Mouse (Mus musculus): ENCODE results near the gene Elmod3.

Elmod3 gene

GRCm38 (mm10) chr6:72597956-72598753 is at the start of gene Elmod3, which contains the start of gene Retsat:
Elmod3 (minus strand) TSS chr6:72598413.
Retsat (plus strand) TSS chr6:72598475.
- peak; percentile 96 for DNase-seq (ENCODE audit: low spot score)

- peak; percentile 89 for DNase-seq (ENCODE audit: low spot score)
These were observed 49.2 kb upstream of the Elmod3 start for GRCm38 (mm10) chr6:72647383-72647820.

- DNase-seq (ENCODE audit: low spot score), result peak; percentile 29
These were observed 47.2 kb upstream of the Elmod3 start for GRCm38 (mm10) chr6:72645364-72645763.

DNA sequence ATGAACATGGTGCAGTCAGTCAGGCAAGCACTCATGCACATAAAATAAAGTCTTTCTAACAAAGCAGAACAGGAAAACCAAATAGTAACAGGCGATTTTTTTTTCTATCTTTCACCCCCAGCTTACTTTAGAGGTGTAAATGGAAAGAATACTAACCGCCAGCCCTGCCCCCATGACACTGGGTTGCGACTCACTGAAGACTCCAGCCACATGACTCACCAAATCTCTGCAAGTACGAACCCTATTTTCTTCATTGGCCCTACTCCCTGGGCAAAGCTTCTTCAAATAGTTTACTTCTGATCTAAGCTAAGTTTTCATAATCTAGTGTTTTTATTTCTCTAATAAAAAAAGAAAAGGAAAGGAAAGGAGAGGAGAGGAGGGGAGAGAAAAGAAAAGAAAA is 46.4 kb upstream of the Elmod3 start:
- DNase-seq (ENCODE audit: low spot score), result no peak

DNA sequence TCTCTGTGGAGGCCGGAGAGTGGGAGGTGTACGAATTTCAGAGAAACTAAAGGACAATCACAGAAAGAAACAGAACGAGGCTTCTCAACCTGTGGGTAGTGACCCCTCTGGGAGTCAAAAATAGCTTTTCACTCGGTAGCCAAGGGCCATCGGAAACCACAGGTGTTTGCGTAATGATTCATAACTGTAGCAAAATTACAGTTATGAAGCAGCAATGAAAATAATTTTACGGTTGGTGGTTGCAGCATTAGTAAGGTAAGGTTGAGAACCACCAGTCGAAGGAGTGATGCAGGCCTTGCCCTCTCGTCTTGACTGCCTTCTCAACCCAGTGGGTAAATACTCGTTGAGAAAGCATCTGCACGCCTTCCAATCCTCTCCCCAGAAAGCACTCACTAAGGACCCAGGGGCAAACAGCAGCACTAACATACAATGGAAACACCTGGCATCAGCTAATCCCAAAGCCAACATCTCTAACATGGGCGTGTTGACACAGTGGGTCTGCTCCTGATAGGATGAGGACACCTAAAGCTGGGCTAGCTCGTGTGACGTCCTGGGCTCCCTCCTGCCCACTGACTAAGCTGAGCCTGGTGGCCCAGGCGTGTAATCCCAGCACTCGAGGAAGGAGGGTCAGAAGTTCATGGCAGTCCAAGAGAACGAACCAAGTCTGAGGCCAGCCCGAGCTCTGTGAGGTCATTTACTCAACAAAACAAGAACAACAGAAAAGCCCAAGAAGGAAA is 43.2 kb upstream of the Elmod3 start:
- no peak for DNase-seq (ENCODE audit: low spot score)

GRCm38 (mm10) chr6:72636940-72637339 is 38.7 kb upstream of the Elmod3 start:
- no peak for DNase-seq (ENCODE audit: low spot score)

DNA sequence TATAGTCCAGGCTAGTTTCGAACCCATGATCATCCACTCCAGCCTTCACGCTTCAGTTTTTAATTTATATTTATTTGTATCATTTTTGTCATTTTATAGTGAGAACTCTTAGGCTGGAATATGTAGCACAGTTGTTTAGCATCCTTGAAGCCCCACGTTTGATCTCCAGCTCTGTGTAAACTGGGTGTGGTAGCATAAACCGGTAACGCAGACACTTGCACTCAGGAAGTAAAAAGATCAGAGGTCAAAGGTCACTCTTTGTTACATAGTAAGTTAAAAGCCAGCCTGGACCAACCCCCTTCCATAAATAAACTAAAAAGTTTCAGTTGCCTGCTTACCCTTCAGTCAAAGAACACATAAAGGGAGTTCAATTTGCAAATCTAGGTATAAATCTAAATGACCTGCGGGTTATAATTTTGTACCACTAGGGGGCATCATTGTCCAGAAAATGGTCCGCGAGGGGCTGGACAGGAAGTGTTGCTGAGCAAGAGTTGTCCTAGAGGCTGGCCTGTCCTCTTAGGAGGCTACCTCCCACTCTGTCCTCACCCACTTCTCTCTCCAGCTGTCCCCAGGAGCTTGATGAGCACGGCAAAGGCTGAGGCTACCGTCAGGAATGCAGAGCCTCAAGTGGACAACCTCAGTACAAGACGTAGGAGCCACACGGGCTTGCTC is 37.7 kb upstream of the Elmod3 start:
- peak; percentile 88 for DNase-seq (ENCODE audit: low spot score)

DNA sequence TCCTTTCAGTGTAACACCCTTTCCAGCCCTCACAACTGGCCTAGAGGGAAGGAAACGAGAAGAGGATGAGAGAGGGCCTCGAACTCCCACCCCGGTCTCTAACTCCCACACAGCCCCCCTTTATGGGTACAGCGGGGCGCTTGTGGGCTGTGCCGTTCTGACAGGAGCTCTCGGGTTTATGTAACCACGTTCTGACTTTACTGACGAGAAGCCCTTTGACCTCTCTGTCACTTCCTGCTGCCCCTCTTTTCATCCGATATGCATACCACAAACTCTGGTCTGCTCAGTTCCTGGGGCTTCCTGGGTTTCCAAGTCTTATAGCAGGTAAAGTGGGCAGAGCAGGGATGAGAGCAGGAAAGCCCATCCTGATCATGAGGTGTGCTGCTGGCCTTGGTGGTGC is 36.1 kb upstream of the Elmod3 start:
- no peak for DNase-seq (ENCODE audit: low spot score)

- no peak for DNase-seq (ENCODE audit: low spot score)
These were observed 33.5 kb upstream of the Elmod3 start for GRCm38 (mm10) chr6:72631700-72632099.

DNA sequence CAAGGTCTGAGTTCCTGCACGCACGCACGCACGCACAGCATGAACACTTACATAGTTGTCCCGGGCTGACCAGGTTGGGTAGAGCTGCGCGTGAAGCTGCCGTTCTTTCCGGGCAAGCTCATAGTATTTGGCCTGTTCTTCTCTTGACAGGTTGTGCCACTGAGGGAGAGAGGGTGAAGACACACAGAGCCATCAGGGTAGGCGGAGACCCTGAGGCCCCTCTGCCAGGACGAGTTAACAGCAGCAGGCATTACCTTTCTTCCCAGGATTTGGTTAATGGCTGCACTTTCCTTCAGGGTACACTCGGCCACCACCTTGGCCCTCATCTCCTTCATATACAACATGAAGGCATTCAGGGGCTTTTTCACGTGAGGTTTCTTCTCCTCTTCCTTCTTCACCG is 32.7 kb upstream of the Elmod3 start:
- no peak for DNase-seq (ENCODE audit: low spot score)

GRCm38 (mm10) chr6:72630370-72630769 is 32.2 kb upstream of the Elmod3 start:
- no peak for DNase-seq (ENCODE audit: low spot score)

- no peak for DNase-seq (ENCODE audit: low spot score)
These were observed 29.1 kb upstream of the Elmod3 start for GRCm38 (mm10) chr6:72627276-72627675.

- no peak for DNase-seq (ENCODE audit: low spot score)
These were observed 28.2 kb upstream of the Elmod3 start for GRCm38 (mm10) chr6:72626391-72626790.

- DNase-seq (ENCODE audit: low spot score), result no peak
These were observed 25.6 kb upstream of the Elmod3 start for GRCm38 (mm10) chr6:72623661-72624402.

- no peak for DNase-seq (ENCODE audit: low spot score)
These were observed 24.7 kb upstream of the Elmod3 start for GRCm38 (mm10) chr6:72622917-72623316.

GRCm38 (mm10) chr6:72620920-72621319 is 22.7 kb upstream of the Elmod3 start:
- DNase-seq (ENCODE audit: low spot score), result no peak

DNA sequence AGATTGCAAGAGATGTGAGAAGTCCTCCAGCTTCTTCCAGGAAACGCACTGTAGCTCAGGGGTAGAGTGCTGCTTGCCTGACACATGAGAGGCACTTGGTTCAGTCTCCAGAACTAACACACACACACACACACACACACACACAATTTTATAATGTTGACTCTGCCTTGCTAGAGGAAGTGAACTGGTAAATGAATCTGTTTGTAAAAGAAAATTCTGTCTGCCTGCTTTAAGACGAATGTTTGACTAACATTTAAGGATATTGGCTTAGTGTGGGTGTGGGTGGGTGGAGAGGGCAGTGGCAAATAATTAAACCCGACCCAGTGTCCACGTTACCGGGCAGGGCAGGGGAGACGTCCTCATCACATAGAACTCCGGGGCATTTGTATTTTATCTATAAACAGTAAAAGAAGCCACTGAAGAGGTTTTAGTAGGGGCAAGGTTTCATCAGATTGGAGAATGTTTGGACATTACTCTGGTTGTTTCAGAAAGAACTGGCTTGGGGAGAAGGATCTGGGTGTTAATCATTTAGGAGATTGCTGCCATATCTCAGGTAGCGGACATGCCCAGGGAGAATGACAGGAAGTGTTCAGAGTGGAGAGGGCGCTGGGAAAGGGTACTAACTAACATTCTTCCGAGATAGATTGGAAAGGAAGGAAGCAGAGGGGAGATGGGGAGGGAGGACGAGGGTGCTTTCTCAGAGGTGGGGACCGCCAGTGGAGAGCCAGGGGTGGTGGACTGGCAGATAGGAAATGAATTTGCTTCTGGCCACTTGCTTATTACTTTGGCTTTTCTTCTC is 21.7 kb upstream of the Elmod3 start:
- no peak for DNase-seq (ENCODE audit: low spot score)

- peak; percentile 96 for DNase-seq (ENCODE audit: low spot score)
These were observed 18.6 kb upstream of the Elmod3 start, which contains the start of gene Tgoln1 for GRCm38 (mm10) chr6:72616643-72617288. Tgoln1 (minus strand) TSS chr6:72617000.

- no peak for DNase-seq (ENCODE audit: low spot score)
These were observed 17.6 kb upstream of the Elmod3 start for GRCm38 (mm10) chr6:72615561-72616375.

- no peak for DNase-seq (ENCODE audit: low spot score)
These were observed 16.9 kb upstream of the Elmod3 start for GRCm38 (mm10) chr6:72615151-72615550.
